Mouse (Mus musculus) cerebellum, postnatal 36 days (tissue): ENCODE data around the gene Rpl11.
"Not testable (repeated sequence)": the region's sequence is repeated elsewhere in the genome, so short reads cannot be mapped to it uniquely, and the experiment has no call there.

Experiments used
- DNase-seq, 2 experiments: peaks; one replicate each; pipeline ENCODE4 v3.0.0; 2021 to 2022; ENCODE audit warnings: mixed read lengths in 2 of 2

The Rpl11 gene

GRCm38 (mm10) chr4:136069954-136070353 is 16.7 kb upstream of the Rpl11 start:
- peak; percentile 54 to 63 for DNase-seq

- DNase-seq = no peak
Measured at GRCm38 (mm10) chr4:136069313-136069712, 16.1 kb upstream of the Rpl11 start.

GRCm38 (mm10) chr4:136063143-136063542 is 9.9 kb upstream of the Rpl11 start:
- DNase-seq = no peak

- not testable (repeated sequence) for DNase-seq
Measured at GRCm38 (mm10) chr4:136059800-136060488, 6.7 kb upstream of the Rpl11 start.

GRCm38 (mm10) chr4:136057916-136058315 is 4.7 kb upstream of the Rpl11 start:
- DNase-seq = no peak

GRCm38 (mm10) chr4:136056030-136056429 is 2.8 kb upstream of the Rpl11 start:
- DNase-seq = no peak

GRCm38 (mm10) chr4:136053843-136054242 is 615 bp upstream of the Rpl11 start:
- no peak for DNase-seq

- no peak for DNase-seq
Measured at GRCm38 (mm10) chr4:136052534-136053246, 538 bp downstream of the Rpl11 start.

- no peak for DNase-seq
Measured at GRCm38 (mm10) chr4:136052060-136052459, 1.2 kb downstream of the Rpl11 start.

- DNase-seq = no peak
Measured at GRCm38 (mm10) chr4:136050226-136050625, 3.0 kb downstream of the Rpl11 start.

GRCm38 (mm10) chr4:136048291-136049032 is 4.8 kb downstream of the Rpl11 start:
- no peak for DNase-seq

GRCm38 (mm10) chr4:136047626-136048025 is 5.6 kb downstream of the Rpl11 start:
- no peak for DNase-seq

- no peak for DNase-seq
Measured at GRCm38 (mm10) chr4:136046888-136047287, 6.3 kb downstream of the Rpl11 start.

- no peak for DNase-seq
Measured at GRCm38 (mm10) chr4:136045091-136045490, 8.1 kb downstream of the Rpl11 start.

- no peak for DNase-seq
Measured at GRCm38 (mm10) chr4:136043784-136044400, 9.3 kb downstream of the Rpl11 start.

GRCm38 (mm10) chr4:136035078-136035477 is 18.1 kb downstream of the Rpl11 start:
- DNase-seq = no peak

- no peak for DNase-seq
Measured at GRCm38 (mm10) chr4:136033231-136033630, 20.0 kb downstream of the Rpl11 start.

GRCm38 (mm10) chr4:136030968-136031909 is 22.0 kb downstream of the Rpl11 start:
- no peak for DNase-seq

GRCm38 (mm10) chr4:136028689-136029088 is 24.5 kb downstream of the Rpl11 start:
- DNase-seq = no peak

GRCm38 (mm10) chr4:136028132-136028564 is 25.1 kb downstream of the Rpl11 start:
- no peak for DNase-seq

- no peak for DNase-seq
Measured at GRCm38 (mm10) chr4:136027416-136028131, 25.7 kb downstream of the Rpl11 start.
